Mouse (Mus musculus): ENCODE results near the gene St8sia6. TPM values are rescaled to one million over a fixed set of nuclear protein-coding genes. Genes with fewer than 3 reads are reported as not detected.

St8sia6 gene
- polyA plus RNA-seq, 1 experiment = 1.2 TPM

DNA sequence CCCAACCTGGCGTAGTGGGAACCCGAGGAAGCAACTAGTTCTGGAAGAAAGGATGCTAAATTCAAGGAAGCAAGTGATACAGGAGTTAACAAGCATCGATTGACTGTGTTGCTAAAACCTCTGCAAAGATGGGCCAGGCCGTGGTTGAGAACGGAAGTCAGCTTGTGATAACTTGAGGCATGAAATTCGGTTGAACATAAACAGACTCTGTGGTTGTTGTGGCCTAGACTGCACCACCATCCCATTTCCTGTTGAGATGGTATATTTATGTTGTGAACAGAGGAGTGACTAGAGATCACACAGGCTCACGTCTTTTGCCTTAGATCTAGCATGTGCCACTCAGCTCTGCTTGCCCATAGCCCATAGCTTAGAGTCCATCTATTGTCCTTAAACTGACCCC lies 36.5 kb downstream of the St8sia6 start:
- Histone ChIP-seq H3K9ac (ENCODE audit: low read depth, poor library complexity, severe bottlenecking) (no peak overlapping the region), H3K27ac (ENCODE audit: insufficient read depth, low read length) (no peak overlapping the region), H3K36me3 (ENCODE audit: control insufficient read depth, insufficient read depth, low read length, poor library complexity, severe bottlenecking) (no peaks in the 10 kb centered on the region), H3K27me3 (ENCODE audit: control insufficient read depth, insufficient read depth, low read length, poor library complexity, severe bottlenecking) (no peaks in the 10 kb centered on the region; the same call in 1 of the 2 replicates), H3K9me3 (replicated peaks; ENCODE audit: control insufficient read depth, insufficient read depth, low read length, poor library complexity, severe bottlenecking) (no peaks in the 10 kb centered on the region), H3K4me1 (ENCODE audit: control insufficient read depth, insufficient read depth, low read length) (no peaks in the 10 kb centered on the region), H3K4me3 (ENCODE audit: low read depth, low read length) (no peak overlapping the region)
- TF ChIP-seq CTCF (IDR thresholded peaks at IDR 0.05; ENCODE audit: low read depth, low read length) = no peak
- no peak for TF ChIP-seq POLR2A (IDR thresholded peaks at IDR 0.05; ENCODE audit: insufficient read depth, low read length)
- no peak for TF ChIP-seq EP300 (IDR thresholded peaks at IDR 0.05; ENCODE audit: insufficient read depth, low read depth, low read length)

DNA sequence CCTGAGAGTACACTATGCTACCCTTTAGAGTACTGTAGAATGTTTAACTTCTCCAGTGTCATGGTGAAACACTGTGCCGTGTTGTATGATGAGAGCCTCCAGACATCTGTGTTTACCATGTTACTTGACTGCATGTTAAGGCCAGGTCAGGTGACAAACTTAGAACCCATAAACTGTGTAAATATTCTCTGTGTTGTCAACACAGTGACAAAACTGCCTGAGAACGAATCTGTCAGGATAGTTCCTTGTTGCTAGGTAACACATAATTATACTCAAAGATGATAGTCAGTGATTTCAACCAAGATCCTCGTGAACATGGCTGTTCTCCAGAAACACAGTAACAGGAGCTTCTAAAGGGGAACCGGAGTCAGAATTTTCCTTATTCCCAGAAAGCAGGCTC lies 38.1 kb downstream of the St8sia6 start:
- H3K4me1 ChIP-seq (ENCODE audit: control insufficient read depth, insufficient read depth, low read length) = no peaks in the 10 kb centered on the region
- TF ChIP-seq CTCF (IDR thresholded peaks at IDR 0.05; ENCODE audit: low read depth, low read length) (no peak), EP300 (IDR thresholded peaks at IDR 0.05; ENCODE audit: insufficient read depth, low read depth, low read length) (no peak), POLR2A (IDR thresholded peaks at IDR 0.05; ENCODE audit: insufficient read depth, low read length) (no peak)
- H3K4me3 ChIP-seq (ENCODE audit: low read depth, low read length) = no peak overlapping the region
- no peaks in the 10 kb centered on the region for H3K36me3 ChIP-seq (ENCODE audit: control insufficient read depth, insufficient read depth, low read length, poor library complexity, severe bottlenecking)
- H3K27me3 ChIP-seq (ENCODE audit: control insufficient read depth, insufficient read depth, low read length, poor library complexity, severe bottlenecking) = no peaks in the 10 kb centered on the region; the same call in 1 of the 2 replicates
- no peaks in the 10 kb centered on the region for H3K9me3 ChIP-seq (replicated peaks; ENCODE audit: control insufficient read depth, insufficient read depth, low read length, poor library complexity, severe bottlenecking)
- H3K9ac ChIP-seq (ENCODE audit: low read depth, poor library complexity, severe bottlenecking) = no peak overlapping the region
- no peak overlapping the region for H3K27ac ChIP-seq (ENCODE audit: insufficient read depth, low read length)

DNA sequence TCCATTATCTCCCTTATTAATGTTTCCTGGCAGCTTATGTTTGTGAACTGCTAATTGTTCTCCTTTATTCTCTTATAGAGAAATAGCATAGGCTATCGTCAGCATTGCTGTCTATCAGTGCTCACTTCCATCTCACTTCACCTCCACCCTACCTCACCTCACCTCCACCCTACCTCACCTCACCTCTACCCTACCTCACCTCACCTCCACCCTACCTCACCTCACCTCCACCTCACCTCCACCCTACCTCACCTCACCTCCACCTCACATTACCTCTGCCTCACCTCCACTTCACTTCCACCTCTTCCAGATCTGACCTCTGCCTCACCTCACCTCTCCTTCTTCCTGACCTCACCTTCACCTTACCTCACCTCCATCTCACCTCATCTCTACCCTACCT lies 42.2 kb downstream of the St8sia6 start:
- Histone ChIP-seq H3K9ac (ENCODE audit: low read depth, poor library complexity, severe bottlenecking) (no peak overlapping the region), H3K9me3 (replicated peaks; ENCODE audit: control insufficient read depth, insufficient read depth, low read length, poor library complexity, severe bottlenecking) (no peaks in the 10 kb centered on the region), H3K4me1 (ENCODE audit: control insufficient read depth, insufficient read depth, low read length) (no peaks in the 10 kb centered on the region), H3K4me3 (ENCODE audit: low read depth, low read length) (no peak overlapping the region), H3K27ac (ENCODE audit: insufficient read depth, low read length) (no peak overlapping the region), H3K27me3 (ENCODE audit: control insufficient read depth, insufficient read depth, low read length, poor library complexity, severe bottlenecking) (no peaks in the 10 kb centered on the region), H3K36me3 (ENCODE audit: control insufficient read depth, insufficient read depth, low read length, poor library complexity, severe bottlenecking) (no peaks in the 10 kb centered on the region)
- no peak for TF ChIP-seq CTCF (IDR thresholded peaks at IDR 0.05; ENCODE audit: low read depth, low read length)
- no peak for TF ChIP-seq EP300 (IDR thresholded peaks at IDR 0.05; ENCODE audit: insufficient read depth, low read depth, low read length)
- no peak for TF ChIP-seq POLR2A (IDR thresholded peaks at IDR 0.05; ENCODE audit: insufficient read depth, low read length)

DNA sequence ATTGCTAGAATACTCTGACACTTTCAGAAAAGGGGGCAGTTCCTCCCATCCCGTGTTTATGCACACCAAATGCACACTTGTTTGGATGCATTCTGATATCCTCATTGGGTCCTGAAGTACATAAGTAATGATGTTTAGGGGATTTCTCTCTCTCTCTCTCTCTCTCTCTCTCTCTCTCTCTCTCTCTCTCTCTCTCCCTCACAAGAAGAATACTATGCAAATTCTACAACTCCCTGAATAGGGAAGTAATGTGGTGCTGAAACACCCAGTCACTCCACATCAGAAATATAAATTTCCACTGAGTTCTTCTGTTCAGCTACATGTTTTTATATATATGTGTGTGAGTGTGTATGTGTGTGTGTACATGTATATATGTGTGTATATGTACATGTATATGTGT lies 43.1 kb downstream of the St8sia6 start:
- Histone ChIP-seq H3K4me1 (ENCODE audit: control insufficient read depth, insufficient read depth, low read length) (no peaks in the 10 kb centered on the region), H3K4me3 (ENCODE audit: low read depth, low read length) (no peak overlapping the region), H3K36me3 (ENCODE audit: control insufficient read depth, insufficient read depth, low read length, poor library complexity, severe bottlenecking) (no peaks in the 10 kb centered on the region), H3K27ac (ENCODE audit: insufficient read depth, low read length) (no peak overlapping the region), H3K9me3 (replicated peaks; ENCODE audit: control insufficient read depth, insufficient read depth, low read length, poor library complexity, severe bottlenecking) (no peaks in the 10 kb centered on the region), H3K9ac (ENCODE audit: low read depth, poor library complexity, severe bottlenecking) (no peak overlapping the region), H3K27me3 (ENCODE audit: control insufficient read depth, insufficient read depth, low read length, poor library complexity, severe bottlenecking) (no peaks in the 10 kb centered on the region)
- no peak for TF ChIP-seq CTCF (IDR thresholded peaks at IDR 0.05; ENCODE audit: low read depth, low read length)
- no peak for TF ChIP-seq POLR2A (IDR thresholded peaks at IDR 0.05; ENCODE audit: insufficient read depth, low read length)
- TF ChIP-seq EP300 (IDR thresholded peaks at IDR 0.05; ENCODE audit: insufficient read depth, low read depth, low read length) = no peak

DNA sequence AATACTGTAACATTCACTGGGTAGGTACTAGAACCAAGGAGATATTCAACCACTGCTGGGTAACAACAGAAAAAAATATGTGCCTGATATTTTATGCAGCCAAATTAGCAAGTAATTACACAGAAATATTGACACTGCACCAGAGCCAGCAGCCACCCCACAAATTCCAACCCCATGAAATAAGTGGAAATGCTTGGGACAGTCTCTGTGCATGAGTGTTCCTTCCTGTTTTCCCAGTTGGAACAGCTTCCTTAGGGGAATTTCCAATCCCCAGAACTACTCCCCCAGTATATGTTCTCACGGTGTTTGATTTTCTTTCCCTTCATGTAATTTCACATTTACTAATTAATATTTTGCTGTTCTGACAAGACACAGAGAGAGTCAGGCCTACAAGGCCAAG lies 43.8 kb downstream of the St8sia6 start:
- no peak overlapping the region for H3K27ac ChIP-seq (ENCODE audit: insufficient read depth, low read length)
- no peaks in the 10 kb centered on the region for H3K36me3 ChIP-seq (ENCODE audit: control insufficient read depth, insufficient read depth, low read length, poor library complexity, severe bottlenecking)
- no peak overlapping the region for H3K9ac ChIP-seq (ENCODE audit: low read depth, poor library complexity, severe bottlenecking)
- no peaks in the 10 kb centered on the region for H3K9me3 ChIP-seq (replicated peaks; ENCODE audit: control insufficient read depth, insufficient read depth, low read length, poor library complexity, severe bottlenecking)
- TF ChIP-seq CTCF (IDR thresholded peaks at IDR 0.05; ENCODE audit: low read depth, low read length) (no peak), POLR2A (IDR thresholded peaks at IDR 0.05; ENCODE audit: insufficient read depth, low read length) (no peak), EP300 (IDR thresholded peaks at IDR 0.05; ENCODE audit: insufficient read depth, low read depth, low read length) (no peak)
- H3K27me3 ChIP-seq (ENCODE audit: control insufficient read depth, insufficient read depth, low read length, poor library complexity, severe bottlenecking) = no peaks in the 10 kb centered on the region
- no peak overlapping the region for H3K4me3 ChIP-seq (ENCODE audit: low read depth, low read length)
- H3K4me1 ChIP-seq (ENCODE audit: control insufficient read depth, insufficient read depth, low read length) = no peaks in the 10 kb centered on the region

DNA sequence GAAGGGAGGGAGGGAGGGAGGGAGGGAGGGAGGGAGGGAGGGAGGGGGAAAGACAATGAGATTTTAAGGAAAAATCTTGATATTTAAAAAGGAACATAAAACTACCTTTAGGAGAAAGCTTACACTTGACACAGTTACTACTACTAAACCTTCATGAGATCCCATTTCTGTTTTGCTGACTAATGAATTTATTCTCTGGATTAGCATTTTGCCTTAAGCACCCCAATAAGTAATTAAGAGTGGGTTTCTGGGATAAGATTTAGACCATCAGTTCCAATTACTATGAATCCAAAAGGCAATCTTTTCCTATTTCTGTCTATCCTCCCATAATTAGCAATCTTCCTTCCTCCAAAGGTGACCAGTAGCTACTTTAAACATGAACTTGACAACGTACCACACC lies 44.7 kb downstream of the St8sia6 start:
- Histone ChIP-seq H3K9ac (ENCODE audit: low read depth, poor library complexity, severe bottlenecking) (no peak overlapping the region), H3K4me1 (ENCODE audit: control insufficient read depth, insufficient read depth, low read length) (no peaks in the 10 kb centered on the region), H3K9me3 (replicated peaks; ENCODE audit: control insufficient read depth, insufficient read depth, low read length, poor library complexity, severe bottlenecking) (no peaks in the 10 kb centered on the region), H3K4me3 (ENCODE audit: low read depth, low read length) (no peak overlapping the region), H3K27ac (ENCODE audit: insufficient read depth, low read length) (no peak overlapping the region), H3K27me3 (ENCODE audit: control insufficient read depth, insufficient read depth, low read length, poor library complexity, severe bottlenecking) (no peaks in the 10 kb centered on the region), H3K36me3 (ENCODE audit: control insufficient read depth, insufficient read depth, low read length, poor library complexity, severe bottlenecking) (no peaks in the 10 kb centered on the region)
- no peak for TF ChIP-seq POLR2A (IDR thresholded peaks at IDR 0.05; ENCODE audit: insufficient read depth, low read length)
- TF ChIP-seq CTCF (IDR thresholded peaks at IDR 0.05; ENCODE audit: low read depth, low read length) = no peak
- no peak for TF ChIP-seq EP300 (IDR thresholded peaks at IDR 0.05; ENCODE audit: insufficient read depth, low read depth, low read length)
